Mouse (Mus musculus) hindbrain, embryonic 15.5 days (tissue): ENCODE results near the gene Dbndd2. TPM values are rescaled to one million over a fixed set of nuclear protein-coding genes. Genes with fewer than 3 reads are reported as not detected.

Source experiments
- ATAC-seq: fragments of 200-750 bp; cut with Nextera tagmentation; 2 replicates; pipeline ENCODE4 v1.8.0; 2017; ENCODE audit warnings: low read depth, moderate number of reproducible peaks, moderate TSS enrichment; ENCODE audit not compliant: low FRiP score
- H3K27ac ChIP-seq: fragments of 300-500 bp; sonication (generic); replicated peaks from 2 replicates; pipeline ENCODE4 v1.5.1; 2015; ENCODE audit warnings: mild to moderate bottlenecking, inconsistent platforms
- H3K27me3 ChIP-seq: fragments of 300-500 bp; sonication (generic); 2 replicates; pipeline ENCODE4 v1.6.1; 2015; ENCODE audit warnings: control low read depth, inconsistent platforms
- H3K36me3 ChIP-seq: fragments of 300-500 bp; sonication (generic); 2 replicates; pipeline ENCODE4 v1.6.1; 2015; ENCODE audit warnings: control low read depth, inconsistent platforms
- H3K4me1 ChIP-seq: fragments of 300-500 bp; sonication (generic); replicated peaks from 2 replicates; pipeline ENCODE4 v1.6.1; 2015; ENCODE audit warnings: control low read depth, inconsistent platforms
- H3K4me2 ChIP-seq: fragments of 300-500 bp; sonication (generic); 2 replicates; pipeline ENCODE4 v1.6.1; 2015; ENCODE audit warnings: moderate library complexity, mild to moderate bottlenecking, inconsistent platforms
- H3K4me3 ChIP-seq: fragments of 300-500 bp; sonication (generic); 2 replicates; pipeline ENCODE4 v1.5.1; 2015; ENCODE audit warnings: mild to moderate bottlenecking, inconsistent platforms
- H3K9ac ChIP-seq: fragments of 300-500 bp; sonication (generic); 2 replicates; pipeline ENCODE4 v1.6.1; 2015; ENCODE audit warnings: inconsistent platforms
- H3K9me3 ChIP-seq: fragments of 300-500 bp; sonication (generic); 2 replicates; pipeline ENCODE4 v1.6.1; 2016; ENCODE audit warnings: control low read depth, inconsistent platforms
- WGBS: fragments of 180-500 bp; shearing (Covaris S2); methylation state at CpG from one replicate; pipeline ENCODE4 v1.1.7; 2015; 5-methylcytosine and 5-hydroxymethylcytosine counted together
- polyA plus RNA-seq: library from polyadenylated mRNA; unstranded; fragments of >200 nt; fragmentation: Nextera tagmentation; extraction: Ambion mirVana; gene quantifications from 2 replicates; pipeline ENCODE4 v1.2.1, GENCODE M21; 2015

Gene Dbndd2
- polyA plus RNA-seq, 1 experiment from 2014 or later, result 23.1 TPM

DNA sequence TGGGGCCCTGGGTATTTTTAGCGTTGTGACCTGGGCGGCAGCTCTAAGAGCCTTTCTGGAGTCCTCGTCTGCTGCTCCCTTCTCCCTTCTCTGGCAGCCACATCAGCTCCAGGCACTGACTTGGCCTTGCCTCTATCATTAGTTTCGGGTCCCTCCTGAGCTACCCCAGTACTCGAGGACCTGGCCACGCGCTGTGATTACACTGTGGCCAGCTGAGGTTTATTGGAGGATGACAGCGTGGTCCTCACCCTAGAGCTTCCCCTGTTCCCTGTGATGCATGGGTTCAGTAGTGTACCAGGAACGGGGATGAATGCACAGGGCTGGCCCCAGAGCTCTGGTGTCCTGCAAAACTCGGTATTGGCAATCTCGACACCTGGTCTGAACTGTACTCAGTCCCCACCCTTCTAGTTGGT lies 1.2 kb downstream of the Dbndd2 start:
- H3K9me3 ChIP-seq, result no peaks in the 10 kb centered on the region
- H3K4me1 ChIP-seq, result peaks cover 17% of the 10 kb centered on the region
- no peak overlapping the region for H3K27ac ChIP-seq
- 0 out of 2 replicates have a peak, but pooled peaks cover 3% of the 10 kb centered on the region for H3K27me3 ChIP-seq
- peaks cover 16% of the 10 kb centered on the region for H3K36me3 ChIP-seq
- H3K9ac ChIP-seq, result peak overlapping the region; percentile 60
- ATAC-seq, result peak; percentile 42; the same call in 1 of the 2 replicates
- H3K4me2 ChIP-seq, result peak overlapping the region; percentile 98
- 12% methylated on average over 11 of the region's 11 CpGs for WGBS
- H3K4me3 ChIP-seq, result peak overlapping the region; percentile 64

DNA sequence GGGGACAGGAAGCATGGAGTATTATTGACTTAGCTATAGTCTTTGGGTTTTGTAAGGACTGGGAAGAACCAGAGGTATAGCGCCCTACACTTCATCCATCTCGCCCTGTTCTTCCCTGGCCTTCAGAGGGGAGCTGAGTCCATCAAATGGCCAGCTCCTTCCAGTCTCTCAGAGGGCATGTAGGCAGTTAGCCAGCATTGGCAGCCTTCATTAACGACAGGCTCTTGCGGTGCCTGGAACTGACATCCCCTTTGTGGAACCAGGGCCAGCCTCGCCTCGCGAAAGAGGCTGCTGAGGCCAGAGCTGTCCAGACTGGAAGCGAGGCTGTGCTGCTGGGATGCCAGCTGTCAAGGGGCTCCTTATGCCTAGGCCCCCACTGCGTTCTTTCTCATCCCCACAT lies 1.9 kb downstream of the Dbndd2 start:
- peaks cover 17% of the 10 kb centered on the region for H3K4me1 ChIP-seq
- no peaks in the 10 kb centered on the region for H3K9me3 ChIP-seq
- peaks cover 16% of the 10 kb centered on the region for H3K36me3 ChIP-seq
- no peak overlapping the region for H3K27ac ChIP-seq
- H3K4me2 ChIP-seq, result peak overlapping the region; percentile 98
- H3K9ac ChIP-seq, result no peak overlapping the region
- 54% methylated on average over 9 of the region's 9 CpGs for WGBS
- 0 out of 2 replicates have a peak overlapping the region, but pooled peaks have one; percentile 64 for H3K4me3 ChIP-seq
- ATAC-seq, result no peak
- H3K27me3 ChIP-seq, result 0 out of 2 replicates have a peak, but pooled peaks cover 3% of the 10 kb centered on the region

DNA sequence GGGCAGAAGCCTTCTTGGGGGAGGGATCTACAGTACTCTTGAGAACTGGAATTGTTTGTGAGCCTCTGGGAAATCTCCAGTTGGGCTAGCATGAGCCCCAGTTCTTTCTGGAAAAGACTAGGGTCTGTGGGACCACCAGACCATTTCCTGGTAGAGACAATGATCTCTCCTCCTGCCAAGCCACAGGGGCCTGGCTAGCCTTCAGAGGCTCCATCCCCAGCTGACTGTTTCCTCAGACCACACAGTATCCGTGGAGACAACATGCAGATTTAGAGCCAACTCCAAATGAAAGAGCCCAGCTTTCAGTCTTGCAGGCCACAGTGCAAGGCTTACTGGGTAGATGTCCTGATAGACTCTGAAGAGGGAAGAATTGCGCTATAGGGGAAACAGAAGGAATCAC lies 8.2 kb downstream of the Dbndd2 start:
- 44% methylated on average over 2 of the region's 2 CpGs for WGBS
- Histone ChIP-seq H3K36me3 (peaks cover 14% of the 10 kb centered on the region), H3K4me1 (peaks cover 19% of the 10 kb centered on the region), H3K9me3 (no peaks in the 10 kb centered on the region), H3K4me2 (no peak overlapping the region), H3K4me3 (no peak overlapping the region), H3K27me3 (no peaks in the 10 kb centered on the region), H3K27ac (no peak overlapping the region), H3K9ac (no peak overlapping the region)
- peak; percentile 49; the same call in 1 of the 2 replicates for ATAC-seq

DNA sequence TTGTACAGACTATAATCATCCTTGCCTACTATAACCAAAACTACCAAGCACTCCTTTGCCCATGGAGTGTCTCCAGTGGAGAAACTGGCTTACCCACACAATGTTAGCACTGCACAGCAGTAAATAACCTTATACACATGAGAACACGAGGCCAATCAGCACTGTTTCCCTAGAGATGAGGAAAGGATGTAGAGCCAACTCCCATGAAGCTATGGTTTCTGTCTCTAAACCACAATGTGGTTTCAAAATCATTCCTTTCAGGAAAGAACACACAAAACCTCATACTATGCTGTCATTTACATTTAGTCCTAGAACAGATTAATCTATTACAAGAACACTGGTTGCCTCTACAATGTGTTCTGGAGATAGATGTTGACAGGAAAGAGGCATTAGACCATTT lies 10.4 kb downstream of the Dbndd2 start:
- peaks cover 23% of the 10 kb centered on the region for H3K4me1 ChIP-seq
- WGBS, result 59% methylated on average over 1 of the region's 1 CpGs
- H3K9ac ChIP-seq, result no peak overlapping the region
- peak overlapping the region; percentile 58 for H3K4me3 ChIP-seq
- no peaks in the 10 kb centered on the region for H3K9me3 ChIP-seq
- no peak overlapping the region for H3K27ac ChIP-seq
- ATAC-seq, result no peak
- no peaks in the 10 kb centered on the region for H3K27me3 ChIP-seq
- peaks cover 15% of the 10 kb centered on the region for H3K36me3 ChIP-seq
- H3K4me2 ChIP-seq, result peak overlapping the region; percentile 89

DNA sequence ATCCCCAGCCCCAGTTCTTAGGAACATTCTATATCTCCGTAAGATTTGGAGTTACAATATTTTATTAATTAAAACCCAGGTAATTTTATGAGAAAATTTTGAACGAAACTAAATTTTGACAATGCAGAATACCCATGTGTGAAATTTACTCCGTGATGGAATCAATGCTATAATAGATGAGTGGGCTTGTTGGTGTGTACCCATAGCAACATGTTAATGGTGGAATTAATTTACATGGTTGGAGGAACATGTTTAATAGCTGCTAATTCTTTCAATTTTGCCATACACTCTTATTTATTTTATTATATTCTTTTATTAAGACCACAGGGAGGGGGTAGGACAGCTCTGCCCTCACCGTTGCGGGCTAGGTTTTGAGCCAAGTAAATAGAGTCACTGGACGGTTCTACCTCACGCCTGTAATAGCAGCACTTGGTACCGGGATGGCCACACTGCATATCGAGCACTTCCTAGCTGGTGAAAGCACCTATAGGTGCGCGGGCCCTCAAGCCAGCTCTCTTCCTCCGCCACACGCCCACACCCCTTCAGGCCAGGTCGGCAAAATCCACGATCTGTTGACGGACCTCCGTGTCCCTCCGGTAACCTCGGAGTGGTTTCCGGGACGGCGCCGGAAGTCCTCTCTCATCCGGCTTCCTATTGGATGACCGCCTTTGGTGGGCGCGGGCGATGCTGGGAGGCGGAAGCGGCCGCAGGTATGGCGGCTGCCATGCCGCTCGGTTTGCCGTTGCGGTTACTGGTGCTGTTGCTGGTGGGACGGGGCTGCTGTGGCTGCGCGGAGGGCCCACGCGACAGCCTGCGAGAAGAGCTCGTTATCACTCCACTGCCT lies 11.2 kb downstream of the Dbndd2 start, which contains the start of gene Pigt:
Gene Pigt (plus strand): TSS at position 674 of the 844 bp plus-strand sequence.
- H3K4me2 ChIP-seq, result peak within 1 kb of the TSS; percentile 89
- no peaks in the 10 kb centered on the region for H3K9me3 ChIP-seq
- H3K36me3 ChIP-seq, result peaks cover 21% of the 10 kb centered on the region
- H3K4me3 ChIP-seq, result peak within 1 kb of the TSS; percentile 58
- ATAC-seq, result peak; percentile 94
- H3K27me3 ChIP-seq, result no peaks in the 10 kb centered on the region
- H3K27ac ChIP-seq, result peak within 1 kb of the TSS; percentile 82
- WGBS, result 4% methylated on average over 43 of the region's 43 CpGs
- H3K9ac ChIP-seq, result peak within 1 kb of the TSS; percentile 68
- peaks cover 23% of the 10 kb centered on the region for H3K4me1 ChIP-seq

DNA sequence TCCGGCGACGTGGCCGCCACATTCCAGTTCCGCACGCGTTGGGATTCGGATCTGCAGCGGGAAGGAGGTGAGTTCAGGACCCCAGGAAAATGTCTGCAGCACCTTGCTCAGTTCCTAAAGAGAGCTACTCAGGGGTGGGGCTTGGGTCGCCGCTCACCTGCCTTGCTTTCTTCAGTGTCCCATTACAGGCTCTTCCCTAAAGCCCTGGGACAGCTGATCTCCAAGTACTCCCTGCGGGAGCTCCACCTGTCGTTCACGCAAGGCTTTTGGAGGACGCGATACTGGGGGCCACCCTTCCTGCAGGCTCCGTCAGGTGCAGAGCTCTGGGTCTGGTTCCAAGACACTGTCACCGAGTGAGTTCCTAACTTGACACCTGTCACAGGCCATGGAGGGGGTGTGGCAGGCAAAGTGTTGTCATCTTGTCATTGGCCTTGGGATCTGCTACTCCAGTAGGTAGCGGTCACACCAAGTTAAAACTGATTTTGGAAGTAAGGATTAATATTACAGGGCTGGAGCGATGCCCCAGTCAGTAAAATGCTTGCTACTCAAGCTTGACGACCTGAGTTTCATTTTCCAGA lies 11.9 kb downstream of the Dbndd2 start:
- Histone ChIP-seq H3K36me3 (peaks cover 28% of the 10 kb centered on the region), H3K4me3 (peak overlapping the region; percentile 58), H3K4me2 (peak overlapping the region; percentile 89), H3K9ac (peak overlapping the region; percentile 68), H3K9me3 (no peaks in the 10 kb centered on the region), H3K27ac (peak overlapping the region; percentile 82; the same call in 1 of the 2 replicates), H3K27me3 (no peaks in the 10 kb centered on the region), H3K4me1 (peaks cover 23% of the 10 kb centered on the region)
- ATAC-seq, result peak; percentile 67
- WGBS, result 7% methylated on average over 21 of the region's 21 CpGs

DNA sequence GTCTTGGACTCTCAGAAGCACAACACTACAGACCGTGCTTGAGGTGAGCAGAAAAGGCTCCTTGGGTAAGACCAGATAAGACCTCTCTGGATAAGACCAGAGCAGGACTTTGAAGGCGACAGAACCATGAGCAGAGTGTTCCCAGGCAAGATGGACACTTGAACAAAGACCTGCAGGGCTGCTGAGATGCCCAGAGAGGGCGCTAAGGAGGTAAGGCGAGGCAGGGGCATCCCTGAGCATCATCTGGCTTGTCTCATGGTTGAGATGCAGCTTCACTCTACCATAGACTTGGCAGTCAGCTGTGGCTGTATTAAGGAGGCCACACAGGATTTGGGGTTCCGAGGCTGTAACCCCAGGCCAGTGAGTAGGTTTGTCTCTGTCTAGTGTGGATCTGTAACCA lies 13.4 kb downstream of the Dbndd2 start:
- H3K36me3 ChIP-seq, result peaks cover 43% of the 10 kb centered on the region
- no peak for ATAC-seq

DNA sequence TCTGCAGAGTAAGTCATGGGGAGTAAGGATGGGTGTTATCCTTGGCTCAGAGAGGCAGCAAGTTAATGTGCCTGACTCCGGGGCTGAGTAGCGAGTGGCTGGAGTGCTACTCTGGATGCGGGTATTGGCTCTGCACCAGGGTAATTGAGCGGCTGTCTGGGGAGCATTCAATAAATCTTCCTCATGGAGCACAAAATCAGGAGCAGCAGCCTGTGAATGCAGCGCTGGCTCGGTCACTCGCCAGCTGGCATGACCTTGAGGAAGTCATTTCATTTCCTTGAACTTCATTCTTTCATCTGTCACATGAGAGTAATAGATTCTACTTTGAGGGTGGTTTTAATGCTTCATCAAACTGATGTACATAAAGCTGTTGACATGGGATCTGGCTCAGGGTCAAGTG lies 14.6 kb downstream of the Dbndd2 start:
- 77% methylated on average over 7 of the region's 7 CpGs for WGBS
- peaks cover 55% of the 10 kb centered on the region for H3K36me3 ChIP-seq

More for the DNA sequence above, 13.4 kb downstream of the Dbndd2 start:
- Histone ChIP-seq H3K27ac (no peak overlapping the region), H3K4me2 (no peak overlapping the region), H3K4me1 (peaks cover 23% of the 10 kb centered on the region), H3K9me3 (peaks cover 6% of the 10 kb centered on the region; the same call in 1 of the 2 replicates), H3K4me3 (no peak overlapping the region), H3K9ac (no peak overlapping the region), H3K27me3 (no peaks in the 10 kb centered on the region)
- WGBS, result 71% methylated on average over 5 of the region's 5 CpGs

DNA sequence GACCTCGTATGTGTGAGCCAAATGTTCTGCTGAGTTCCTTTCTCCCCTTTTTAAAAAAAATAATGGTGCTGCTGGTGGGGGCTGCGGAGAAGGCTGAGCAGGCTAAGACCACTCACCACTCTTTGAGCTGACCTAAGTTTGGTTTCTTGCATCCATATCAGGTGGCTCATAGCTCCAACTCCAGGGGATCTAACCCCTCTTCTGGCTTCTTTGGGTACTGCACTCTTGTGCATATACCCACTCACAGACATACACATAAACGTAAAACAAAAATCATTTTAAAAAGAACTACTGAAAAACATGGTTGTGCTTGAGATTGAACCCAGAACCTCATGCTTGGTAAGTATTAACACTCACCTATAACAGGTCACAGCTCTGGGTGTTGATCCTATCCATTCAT lies 19.0 kb downstream of the Dbndd2 start:
- Histone ChIP-seq H3K9me3 (peaks cover 7% of the 10 kb centered on the region; the same call in 1 of the 2 replicates), H3K27ac (no peak overlapping the region), H3K4me2 (no peak overlapping the region), H3K27me3 (no peaks in the 10 kb centered on the region), H3K4me1 (no peaks in the 10 kb centered on the region), H3K36me3 (peaks cover 57% of the 10 kb centered on the region), H3K4me3 (no peak overlapping the region), H3K9ac (no peak overlapping the region)
- no peak for ATAC-seq
- 96% methylated on average over 3 of the region's 3 CpGs for WGBS

More for the DNA sequence above, 14.6 kb downstream of the Dbndd2 start:
- Histone ChIP-seq H3K4me3 (no peak overlapping the region), H3K27me3 (no peaks in the 10 kb centered on the region), H3K27ac (no peak overlapping the region), H3K9ac (no peak overlapping the region), H3K4me1 (peaks cover 23% of the 10 kb centered on the region), H3K4me2 (no peak overlapping the region), H3K9me3 (peaks cover 7% of the 10 kb centered on the region; the same call in 1 of the 2 replicates)
- 0 out of 2 replicates have a peak, but pooled peaks have one; percentile 9 for ATAC-seq

DNA sequence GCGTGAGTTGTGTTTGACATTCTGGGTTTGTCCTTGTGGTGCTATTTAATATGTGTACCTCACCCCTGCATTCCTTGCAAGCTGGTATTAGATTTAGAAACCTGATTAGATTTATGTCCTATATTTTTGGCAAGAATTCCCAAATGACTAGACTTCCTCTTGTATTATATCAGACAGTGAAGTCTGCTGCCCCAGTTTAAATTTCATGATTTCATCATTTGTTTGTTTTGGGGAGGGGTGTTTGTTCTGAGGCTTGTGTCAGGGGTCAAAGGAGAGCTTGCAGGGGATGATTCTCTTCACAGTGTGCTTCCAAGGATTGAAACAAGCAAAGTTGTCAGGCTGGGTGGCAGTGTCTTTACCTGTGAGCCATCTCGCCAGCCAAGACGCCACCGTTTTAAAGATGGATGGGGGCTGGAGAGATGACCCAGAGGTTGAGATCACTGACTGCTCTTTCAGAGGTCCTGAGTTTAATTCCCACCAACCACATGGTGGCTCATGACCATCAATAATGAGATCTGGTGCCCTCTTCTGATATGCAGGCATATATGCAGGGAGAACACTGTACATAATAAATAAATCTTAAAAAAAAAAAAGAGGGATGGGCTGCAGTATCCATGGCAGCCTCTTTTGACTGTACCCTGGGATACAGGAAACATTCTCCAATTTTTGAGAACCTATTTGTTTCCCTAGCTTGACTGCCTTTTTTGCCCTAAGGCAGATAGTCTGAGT lies 19.9 kb downstream of the Dbndd2 start:
- Histone ChIP-seq H3K4me3 (no peak overlapping the region), H3K9ac (no peak overlapping the region), H3K27me3 (no peaks in the 10 kb centered on the region), H3K4me1 (no peaks in the 10 kb centered on the region), H3K36me3 (peaks cover 49% of the 10 kb centered on the region), H3K9me3 (peaks cover 7% of the 10 kb centered on the region; the same call in 1 of the 2 replicates), H3K27ac (no peak overlapping the region), H3K4me2 (no peak overlapping the region)
- no peak for ATAC-seq
- WGBS, result 93% methylated on average over 4 of the region's 4 CpGs

DNA sequence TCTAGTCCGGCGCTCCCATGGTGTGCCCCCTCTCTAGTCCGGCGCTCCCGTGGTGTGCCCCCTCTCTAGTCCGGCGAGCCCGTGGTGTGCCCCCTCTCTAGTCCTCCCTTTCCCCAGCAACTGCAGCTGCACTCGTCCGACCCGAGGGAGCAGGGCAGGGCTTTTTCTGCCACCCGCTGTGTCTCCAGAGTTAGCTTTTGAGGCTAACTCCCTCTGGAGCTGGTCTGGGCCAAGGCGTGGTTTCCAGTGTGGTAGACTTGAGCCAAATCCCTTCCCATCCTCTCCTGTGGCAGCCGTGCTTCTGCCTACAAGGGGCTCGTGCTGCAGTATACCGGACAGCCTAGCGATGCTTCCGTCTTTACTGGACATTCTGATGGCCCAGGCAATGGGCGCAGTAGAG lies 21.9 kb downstream of the Dbndd2 start:
- Histone ChIP-seq H3K9ac (no peak overlapping the region), H3K27ac (no peak overlapping the region), H3K4me2 (no peak overlapping the region), H3K4me1 (no peaks in the 10 kb centered on the region), H3K4me3 (no peak overlapping the region), H3K27me3 (no peaks in the 10 kb centered on the region), H3K36me3 (peaks cover 31% of the 10 kb centered on the region), H3K9me3 (peaks cover 7% of the 10 kb centered on the region; the same call in 1 of the 2 replicates)
- 86% methylated on average over 19 of the region's 19 CpGs for WGBS
- no peak for ATAC-seq
